Mouse (Mus musculus): ENCODE data around the gene Stat5a. TPM values are rescaled to one million over a fixed set of nuclear protein-coding genes. Genes with fewer than 3 reads are reported as not detected.

Gene Stat5a
- total RNA-seq, 2 experiments from 2014 or later: 35.6 to 41.4 TPM

- peak in 1 of 2 experiments; percentile 27 for DNase-seq (ENCODE audit: low spot score in 2 of 2)
These were observed 72.2 kb downstream of the Stat5a start for GRCm38 (mm10) chr11:100931254-100931921.

Other genes starting within 250 kb of the Stat5a start
- 10 to 100 TPM; 42.5 to 43.7 TPM for gene Nkiras2, start 240.1 kb upstream of the Stat5a start, total RNA-seq (2021)
- 100 to 1,000 TPM; 192 to 239 TPM for gene Dnajc7, start 239.2 kb upstream of the Stat5a start, total RNA-seq (2021)
- 1 to 10 TPM; 1.9 to 2.2 TPM for gene Zfp385c, start 166.9 kb upstream of the Stat5a start, total RNA-seq (2021)
- 1 to 10 TPM; 1.0 to 1.1 TPM for gene Dhx58, start 155.1 kb upstream of the Stat5a start, total RNA-seq (2021)
- gene Kat2a, start 146.9 kb upstream of the Stat5a start, total RNA-seq (2021): 10 to 100 TPM; 20.6 to 21.6 TPM
- not detected for gene Hspb9, start 145.5 kb upstream of the Stat5a start, total RNA-seq (2021)
- gene Rab5c, start 121.1 kb upstream of the Stat5a start, total RNA-seq (2021): 10 to 100 TPM; 76.7 to 79.7 TPM
- under 1 TPM in 1 of 2 experiments, not detected in 1; 0.10 TPM for gene Kcnh4, start 99.4 kb upstream of the Stat5a start, total RNA-seq (2021)
- not detected for gene Hcrt, start 96.4 kb upstream of the Stat5a start, total RNA-seq (2021)
- 1 to 10 TPM; 9.0 to 9.5 TPM for gene Ghdc, start 88.4 kb upstream of the Stat5a start, total RNA-seq (2021)
- gene Stat5b, start 8.6 kb upstream of the Stat5a start, total RNA-seq (2021): 10 to 100 TPM; 76.1 to 90.4 TPM
- 10 to 100 TPM; 71.5 to 75.1 TPM for gene Stat3, start 80.2 kb downstream of the Stat5a start, total RNA-seq (2021)
- 100 to 1,000 TPM; 385 to 413 TPM for gene Cavin1, start 111.5 kb downstream of the Stat5a start, total RNA-seq (2021)
- gene Atp6v0a1, start 150.1 kb downstream of the Stat5a start, total RNA-seq (2021): 10 to 100 TPM; 70.3 to 73.5 TPM
- gene Naglu, start 210.7 kb downstream of the Stat5a start, total RNA-seq (2021): 10 to 100 TPM; 11.4 to 12.8 TPM
- gene Hsd17b1, start 219.1 kb downstream of the Stat5a start, total RNA-seq (2021): under 1 TPM; 0.20 to 0.21 TPM
- gene Coasy, start 223.2 kb downstream of the Stat5a start, total RNA-seq (2021): 10 to 100 TPM; 15.1 to 17.8 TPM
- gene Mlx, start 227.9 kb downstream of the Stat5a start, total RNA-seq (2021): 10 to 100 TPM; 13.1 to 13.4 TPM
- gene Psmc3ip, start 236.1 kb downstream of the Stat5a start, total RNA-seq (2021): 1 to 10 TPM; 4.9 to 6.2 TPM